Mouse (Mus musculus) cerebellum, adult (tissue): ENCODE measurements at regions not wholly inside any gene's neighbourhood (a gene's known extent, or its start where the extent isn't known, plus 50 kb on each side); places are given as distances from the start of the nearest gene placed in this dataset.
A peak's percentile ranks its signal among the peaks of the same experiment; 100 is the strongest.
"Not testable (repeated sequence)": the region's sequence is repeated elsewhere in the genome, so short reads cannot be mapped to it uniquely, and the experiment has no call there.

ENCODE experiments used
- ATAC-seq: cut with Nextera tagmentation; 2 replicates; pipeline ENCODE4 v1.9.2; 2017; ENCODE audit warnings: mild to moderate bottlenecking, moderate library complexity, mixed read lengths; ENCODE audit not compliant: insufficient number of reproducible peaks, low FRiP score, low TSS enrichment

DNA sequence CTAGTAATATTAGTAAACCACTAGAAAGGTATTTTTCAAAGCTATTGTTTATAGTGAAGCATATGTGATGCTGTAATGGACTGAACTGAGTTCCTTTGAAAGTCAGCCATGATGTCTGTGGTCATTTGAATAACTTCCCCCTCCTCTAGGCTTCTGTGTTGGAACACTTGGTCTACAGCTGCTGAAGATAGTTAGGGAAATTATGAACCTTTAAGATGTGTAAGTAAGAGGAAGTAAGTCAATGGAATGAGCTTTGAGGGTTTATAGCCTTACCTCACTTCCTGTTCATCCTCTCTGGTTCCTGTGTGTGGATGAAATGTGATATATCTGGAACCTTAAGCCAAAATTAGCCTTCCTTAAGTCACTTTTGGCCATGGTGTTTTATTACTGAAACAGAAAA lies 145.7 kb upstream of the Tmem229a start:
- no peak for ATAC-seq

DNA sequence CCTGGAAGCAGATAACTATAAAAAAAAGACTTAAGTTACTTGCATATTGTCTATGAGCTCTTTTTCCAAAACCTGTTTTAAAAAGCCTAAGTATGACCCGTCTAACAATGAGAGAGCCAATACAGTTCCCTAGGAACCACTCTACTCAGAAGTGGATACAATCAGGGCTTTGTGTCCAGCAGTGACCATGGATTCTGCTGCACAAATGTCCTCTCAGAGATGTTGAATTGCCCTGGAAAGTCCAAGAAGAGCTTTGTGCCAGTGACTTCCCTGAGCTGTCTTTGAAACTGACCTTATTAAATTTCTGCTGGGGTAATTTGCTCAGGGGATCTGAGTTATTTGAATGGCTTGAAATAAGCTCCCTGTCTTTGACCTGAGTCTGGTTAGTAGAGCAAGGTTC lies 131.1 kb upstream of the Tmem229a start:
- 0 out of 2 replicates have a peak, but pooled peaks have one; percentile 45 for ATAC-seq

DNA sequence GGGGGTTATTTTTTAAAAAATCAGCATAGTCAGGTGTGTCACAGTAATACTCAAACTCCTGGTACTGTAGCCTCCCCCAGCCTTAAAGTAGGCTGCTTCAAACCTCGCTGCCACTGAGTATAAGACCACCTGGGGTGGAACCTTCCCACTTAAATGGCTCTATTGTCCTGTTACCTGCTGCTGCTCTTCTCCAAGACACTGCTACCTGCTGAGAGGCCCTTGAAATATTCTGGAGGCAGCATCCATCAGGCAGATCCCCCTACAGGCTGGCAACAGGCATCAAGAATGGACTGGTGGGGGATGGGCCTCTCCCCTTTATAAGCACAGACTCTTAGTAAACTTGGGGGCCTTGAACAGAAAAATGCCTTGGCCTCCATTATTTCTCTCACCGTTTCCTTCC lies 129.8 kb upstream of the Tmem229a start:
- ATAC-seq: no peak

DNA sequence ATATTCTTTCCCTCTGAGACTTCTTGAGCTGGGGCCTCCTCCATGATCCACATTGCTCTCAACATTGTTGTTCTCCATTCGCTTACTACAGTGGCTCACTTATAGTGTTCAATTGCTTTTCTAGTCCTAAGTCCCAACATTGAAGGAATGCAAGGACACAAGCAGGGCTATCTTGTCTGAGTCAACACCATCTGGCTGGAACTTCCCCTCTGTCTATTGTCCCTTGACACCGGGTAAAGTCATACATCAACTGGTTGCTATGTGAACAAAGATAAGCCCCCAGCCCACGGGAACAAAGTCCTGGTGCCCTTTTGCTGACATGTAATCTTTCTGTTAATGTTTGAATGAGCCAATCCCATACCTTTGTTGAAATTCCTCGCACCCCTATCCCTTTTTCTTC lies 129.2 kb upstream of the Tmem229a start:
- ATAC-seq: not testable (repeated sequence)

DNA sequence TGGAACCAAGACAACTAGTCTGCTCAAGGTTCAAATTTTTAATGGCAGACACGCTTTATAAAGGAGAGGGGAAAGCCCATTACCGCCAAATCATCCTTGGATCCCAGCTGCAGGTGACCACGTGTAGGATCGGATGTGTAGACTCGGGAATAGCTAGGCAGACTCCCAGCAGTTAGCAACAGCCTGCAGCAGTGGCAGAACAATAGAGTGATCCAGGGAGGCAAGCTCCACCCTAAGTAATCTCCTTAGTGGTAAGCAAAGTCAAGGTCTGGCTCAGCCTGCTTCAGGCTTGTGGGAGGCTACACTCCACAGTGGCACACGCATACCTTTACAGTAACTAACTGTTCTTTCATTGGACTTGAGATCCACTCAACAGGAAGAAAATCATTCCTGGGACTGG lies 109.8 kb upstream of the Tmem229a start:
- no peak for ATAC-seq

DNA sequence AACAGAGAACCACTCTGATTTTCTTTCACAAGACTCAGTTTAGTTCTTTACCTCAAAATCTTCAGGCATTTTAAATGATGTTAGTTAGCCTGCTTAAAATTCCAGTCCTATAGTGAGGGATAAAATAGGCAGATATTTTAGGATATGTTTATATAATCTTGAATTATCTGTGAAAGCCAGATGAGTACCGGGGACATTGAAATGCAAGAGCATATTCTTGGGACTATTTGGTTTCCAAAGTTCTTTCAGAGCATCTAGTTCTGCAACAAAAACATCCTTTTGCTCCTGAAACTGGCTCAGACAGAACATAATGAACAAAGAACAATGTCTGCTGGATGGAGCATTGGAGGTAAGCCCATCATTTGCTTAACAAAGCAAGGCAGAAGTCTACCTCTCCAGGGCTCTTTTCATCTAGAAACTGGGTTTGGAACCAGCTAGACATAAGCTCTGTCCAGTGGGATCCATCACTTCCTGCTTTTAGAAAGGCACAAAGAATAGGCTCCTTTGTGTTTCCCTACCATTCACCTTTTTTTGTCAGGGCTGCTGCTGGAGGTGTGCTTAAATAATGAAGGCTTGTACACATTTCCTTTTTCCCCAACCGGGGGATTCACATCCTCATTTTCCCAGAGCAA lies 76.9 kb upstream of the Tmem229a start:
- no peak for ATAC-seq

DNA sequence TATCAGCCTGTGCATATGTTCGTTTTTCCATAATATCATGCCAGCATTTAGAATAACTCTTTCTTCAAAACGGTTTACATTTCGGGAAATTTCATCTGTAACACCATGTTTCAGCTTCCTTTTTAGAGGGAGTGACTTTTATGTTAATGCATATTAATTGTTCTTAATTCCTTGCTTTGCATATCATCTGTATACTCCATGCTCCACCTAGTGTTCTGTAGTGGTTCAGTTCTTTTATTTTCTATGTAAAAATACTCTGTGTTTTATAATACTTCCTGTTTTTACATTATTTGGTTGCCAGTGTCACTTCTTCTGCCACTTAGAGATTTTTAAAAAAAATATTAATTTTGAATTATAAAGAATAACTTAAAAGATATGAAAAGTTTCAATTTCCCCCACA lies 70.9 kb upstream of the Tmem229a start:
- ATAC-seq: no peak

DNA sequence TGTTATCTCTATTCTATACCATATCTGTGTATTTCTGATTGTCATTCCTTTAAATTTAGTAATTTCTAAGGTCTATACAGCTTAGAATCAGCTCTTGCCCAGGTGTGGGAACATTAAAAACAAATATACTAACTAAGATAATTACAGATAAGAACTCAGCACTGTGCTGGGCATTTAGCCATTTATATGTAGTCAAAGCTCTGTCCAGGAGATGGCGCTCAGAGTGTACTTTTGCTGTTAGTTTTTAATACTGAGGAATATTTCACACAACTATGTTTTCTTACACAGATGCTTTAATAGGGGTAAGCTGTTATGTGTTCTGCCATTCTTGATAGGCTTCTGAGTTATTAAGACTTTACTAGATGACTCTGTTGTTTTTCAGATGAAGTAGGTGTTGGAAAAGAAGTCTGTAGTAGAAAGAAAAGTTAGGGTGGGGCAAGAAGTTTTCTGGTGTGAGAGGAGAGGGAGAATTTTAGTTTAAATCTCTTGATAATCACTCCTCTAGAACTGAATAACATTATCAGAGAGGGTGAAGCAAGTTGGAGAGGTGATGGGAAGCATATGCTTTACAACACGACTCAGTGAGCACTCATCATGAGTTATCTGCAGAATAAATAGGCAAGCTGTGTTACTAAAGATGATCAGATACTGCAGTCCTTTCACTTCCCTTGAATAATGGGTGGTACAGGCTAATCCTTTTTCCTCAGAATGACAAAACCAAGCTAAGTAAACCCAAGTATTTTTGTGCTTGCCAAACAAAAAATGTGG lies 64.1 kb upstream of the Tmem229a start:
- no peak; the same call in 1 of the 2 replicates for ATAC-seq

DNA sequence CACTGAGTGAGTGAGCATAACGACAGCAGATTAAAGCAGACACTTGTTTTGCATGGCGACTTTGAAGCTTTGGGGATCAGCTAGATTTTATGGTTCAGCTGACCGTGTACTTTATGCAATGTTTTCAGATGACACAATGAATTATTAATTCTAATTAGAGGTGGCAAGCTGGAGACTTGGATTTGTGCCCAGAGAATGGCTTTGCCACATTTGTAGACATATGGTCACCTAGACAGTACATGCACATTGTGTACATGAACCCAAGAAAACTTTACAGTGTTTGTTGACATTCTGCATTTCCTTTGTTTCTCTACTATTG lies 57.1 kb upstream of the Tmem229a start:
- peak; percentile 67 for ATAC-seq

DNA sequence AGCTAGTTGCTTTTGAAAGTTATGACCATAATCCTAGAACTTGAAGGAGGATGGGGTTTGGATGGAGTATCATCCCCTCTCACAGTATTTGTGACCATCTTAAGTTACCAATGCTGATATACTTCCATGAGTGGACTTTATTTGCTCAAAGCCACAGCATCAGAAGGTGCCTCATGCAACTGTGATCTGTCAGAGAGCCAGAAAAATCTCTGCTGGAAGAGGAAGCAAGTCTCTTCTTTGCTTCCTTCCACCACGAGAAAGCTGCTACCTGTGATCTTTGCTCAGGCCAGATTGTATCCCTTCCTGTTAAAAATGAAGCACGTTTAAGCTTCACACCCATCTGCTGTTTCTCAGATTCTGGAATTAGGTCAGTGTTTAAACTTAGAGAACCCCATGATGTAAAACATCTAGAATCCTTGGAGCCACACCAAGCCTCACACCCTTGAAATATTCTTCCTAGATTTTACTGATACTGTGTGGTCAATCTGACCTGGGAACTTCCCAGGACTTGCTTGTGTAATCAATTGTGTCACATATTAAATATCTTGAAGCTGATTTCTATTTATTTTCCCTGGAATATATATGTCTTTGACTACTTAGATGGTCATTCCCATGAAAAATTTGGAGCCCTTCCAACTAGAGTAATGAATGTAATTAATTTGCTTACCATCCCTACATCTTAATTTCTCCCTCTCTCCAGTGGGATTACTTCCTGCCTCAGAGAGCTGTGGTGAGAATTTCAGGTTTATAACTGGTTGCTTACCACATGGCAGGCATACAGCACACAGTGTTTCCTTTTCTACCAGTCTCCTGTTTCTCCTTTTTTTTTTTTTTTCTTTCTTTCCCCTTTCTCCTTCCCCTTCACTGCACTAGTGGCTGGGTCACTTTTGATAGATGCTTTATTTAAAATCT lies 56.5 kb upstream of the Tmem229a start:
- ATAC-seq: peak; percentile 79

DNA sequence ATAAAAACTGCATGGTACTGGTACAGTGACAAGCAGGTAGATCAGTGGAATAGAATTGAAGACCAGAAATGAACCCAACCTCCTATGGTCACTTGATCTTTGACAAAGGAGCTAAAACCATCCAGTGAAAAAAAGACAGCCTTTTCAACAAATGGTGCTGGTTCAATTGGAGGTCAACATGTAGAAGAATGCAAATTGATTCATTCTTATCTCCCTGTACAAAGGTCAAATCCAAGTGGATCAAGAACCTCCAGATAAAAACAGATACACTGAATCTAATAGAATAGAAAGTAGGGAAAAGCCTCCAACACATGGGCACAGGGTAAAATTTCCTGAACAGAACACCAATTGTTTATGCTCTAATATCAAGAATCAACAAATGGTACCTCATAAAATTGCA lies 52.8 kb upstream of the Tmem229a start:
- ATAC-seq: not testable (repeated sequence)
